Mouse (Mus musculus): ENCODE results near the gene Sap18b. TPM values are rescaled to one million over a fixed set of nuclear protein-coding genes. Genes with fewer than 3 reads are reported as not detected.
"Not testable (repeated sequence)": the region's sequence is repeated elsewhere in the genome, so short reads cannot be mapped to it uniquely, and the experiment has no call there.

Sap18b gene
- polyA plus RNA-seq, 1 experiment from 2014 or later: 346 TPM

GRCm38 (mm10) chr8:95850326-95850725 is 25.2 kb downstream of the Sap18b start:
- H3K27me3 ChIP-seq (replicated peaks): no peaks in the 10 kb centered on the region
- H3K4me3 ChIP-seq (replicated peaks): no peak overlapping the region
- H3K36me3 ChIP-seq: 0 out of 2 replicates have a peak, but pooled peaks cover 5% of the 10 kb centered on the region
- H3K4me2 ChIP-seq: no peak overlapping the region
- H3K27ac ChIP-seq: no peak overlapping the region
- H3K9me3 ChIP-seq: no peaks in the 10 kb centered on the region
- H3K9ac ChIP-seq: no peak overlapping the region
- ATAC-seq (ENCODE audit: insufficient read depth, low FRiP score, low read depth): no peak
- peaks cover 8% of the 10 kb centered on the region; the same call in 1 of the 2 replicates for H3K4me1 ChIP-seq
- 93% methylated on average over 2 of the region's 2 CpGs for WGBS

- Histone ChIP-seq H3K4me3 (replicated peaks) (peak overlapping the region; percentile 62), H3K4me2 (peak overlapping the region; percentile 72), H3K9ac (no peak overlapping the region), H3K9me3 (no peaks in the 10 kb centered on the region), H3K4me1 (peaks cover 8% of the 10 kb centered on the region; the same call in 1 of the 2 replicates), H3K36me3 (0 out of 2 replicates have a peak, but pooled peaks cover 5% of the 10 kb centered on the region), H3K27ac (no peak overlapping the region), H3K27me3 (replicated peaks) (no peaks in the 10 kb centered on the region)
- ATAC-seq (ENCODE audit: insufficient read depth, low FRiP score, low read depth): peak; percentile 44; the same call in 1 of the 2 replicates
- WGBS: 50% methylated on average over 4 of the region's 4 CpGs
Measured at GRCm38 (mm10) chr8:95852290-95852689, 27.1 kb downstream of the Sap18b start.

- Histone ChIP-seq H3K27me3 (replicated peaks) (no peaks in the 10 kb centered on the region), H3K4me2 (peak within 1 kb of the TSS; percentile 72), H3K4me1 (peaks cover 8% of the 10 kb centered on the region; the same call in 1 of the 2 replicates), H3K4me3 (replicated peaks) (peak within 1 kb of the TSS; percentile 62), H3K9me3 (no peaks in the 10 kb centered on the region), H3K27ac (no peak within 1 kb of the TSS), H3K9ac (peak within 1 kb of the TSS; percentile 49), H3K36me3 (0 out of 2 replicates have a peak, but pooled peaks cover 4% of the 10 kb centered on the region)
- WGBS: 16% methylated on average over 22 of the region's 22 CpGs
- ATAC-seq (ENCODE audit: insufficient read depth, low FRiP score, low read depth): peak; percentile 91
Measured at GRCm38 (mm10) chr8:95853102-95853843, 28.1 kb downstream of the Sap18b start, which contains the start of gene Slc38a7. Gene Slc38a7 (minus strand): TSS chr8:95853539.

GRCm38 (mm10) chr8:95854174-95854573 is 29.0 kb downstream of the Sap18b start:
- 85% methylated on average over 6 of the region's 6 CpGs for WGBS
- no peak for ATAC-seq (ENCODE audit: insufficient read depth, low FRiP score, low read depth)
- Histone ChIP-seq H3K9me3 (no peaks in the 10 kb centered on the region), H3K36me3 (no peaks in the 10 kb centered on the region), H3K9ac (no peak overlapping the region), H3K4me3 (replicated peaks) (no peak overlapping the region), H3K4me1 (peaks cover 8% of the 10 kb centered on the region; the same call in 1 of the 2 replicates), H3K4me2 (no peak overlapping the region), H3K27ac (no peak overlapping the region), H3K27me3 (replicated peaks) (no peaks in the 10 kb centered on the region)

GRCm38 (mm10) chr8:95863761-95864440 is 38.8 kb downstream of the Sap18b start:
- H3K36me3 ChIP-seq: peaks cover 20% of the 10 kb centered on the region
- H3K4me1 ChIP-seq; H3K27ac ChIP-seq; H3K4me2 ChIP-seq; H3K4me3 ChIP-seq (replicated peaks); H3K27me3 ChIP-seq (replicated peaks); H3K9me3 ChIP-seq; H3K9ac ChIP-seq: not testable (repeated sequence)
- 0 out of 2 replicates have a peak, but pooled peaks have one; percentile 35 for ATAC-seq (ENCODE audit: insufficient read depth, low FRiP score, low read depth)
- WGBS: 71% methylated on average over 10 of the region's 11 CpGs

GRCm38 (mm10) chr8:95864851-95865250 is 39.7 kb downstream of the Sap18b start:
- H3K9me3 ChIP-seq; H3K4me1 ChIP-seq; H3K4me3 ChIP-seq (replicated peaks); H3K4me2 ChIP-seq; H3K27ac ChIP-seq; ATAC-seq (ENCODE audit: insufficient read depth, low FRiP score, low read depth); H3K27me3 ChIP-seq (replicated peaks); H3K9ac ChIP-seq: not testable (repeated sequence)
- peaks cover 23% of the 10 kb centered on the region for H3K36me3 ChIP-seq
- WGBS: 94% methylated on average over 18 of the region's 18 CpGs

GRCm38 (mm10) chr8:95871690-95872089 is 46.5 kb downstream of the Sap18b start:
- peaks cover 47% of the 10 kb centered on the region for H3K36me3 ChIP-seq

GRCm38 (mm10) chr8:95875270-95875669 is 50.1 kb downstream of the Sap18b start:
- no peak overlapping the region for H3K9ac ChIP-seq
- no peak overlapping the region for H3K27ac ChIP-seq
- no peak for ATAC-seq (ENCODE audit: insufficient read depth, low FRiP score, low read depth)
- peaks cover 32% of the 10 kb centered on the region for H3K36me3 ChIP-seq
- H3K4me3 ChIP-seq (replicated peaks): no peak overlapping the region
- H3K4me2 ChIP-seq: no peak overlapping the region
- WGBS: 89% methylated on average over 7 of the region's 7 CpGs
- no peaks in the 10 kb centered on the region for H3K9me3 ChIP-seq
- H3K4me1 ChIP-seq: no peaks in the 10 kb centered on the region
- no peaks in the 10 kb centered on the region for H3K27me3 ChIP-seq (replicated peaks)

More at GRCm38 (mm10) chr8:95871690-95872089, 46.5 kb downstream of the Sap18b start:
- H3K27me3 ChIP-seq (replicated peaks): no peaks in the 10 kb centered on the region
- no peak overlapping the region for H3K4me2 ChIP-seq
- no peaks in the 10 kb centered on the region for H3K4me1 ChIP-seq
- no peak overlapping the region for H3K27ac ChIP-seq
- ATAC-seq (ENCODE audit: insufficient read depth, low FRiP score, low read depth): no peak
- H3K4me3 ChIP-seq (replicated peaks): no peak overlapping the region
- H3K9ac ChIP-seq: no peak overlapping the region
- H3K9me3 ChIP-seq: no peaks in the 10 kb centered on the region
- 92% methylated on average over 16 of the region's 16 CpGs for WGBS

Other genes with a start within 250 kb of the Sap18b start
- gene Prss54, start 249.0 kb upstream of the Sap18b start, polyA plus RNA-seq (2015; fragmentation: Nextera tagmentation; extraction: Ambion mirVana): not detected in 2 replicates
- 16.4 and 17.7 TPM in 2 replicates for gene Gins3, start 191.9 kb upstream of the Sap18b start, polyA plus RNA-seq (2015; fragmentation: Nextera tagmentation; extraction: Ambion mirVana)
- 16.7 and 17.5 TPM in 2 replicates for gene Ndrg4, start 148.4 kb upstream of the Sap18b start, polyA plus RNA-seq (2015; fragmentation: Nextera tagmentation; extraction: Ambion mirVana)
- 20.9 and 23.8 TPM in 2 replicates for gene Setd6, start 109.5 kb upstream of the Sap18b start, polyA plus RNA-seq (2015; fragmentation: Nextera tagmentation; extraction: Ambion mirVana)
- gene Cnot1, start 17.9 kb upstream of the Sap18b start, polyA plus RNA-seq (2015; fragmentation: Nextera tagmentation; extraction: Ambion mirVana): 51.8 and 60.3 TPM in 2 replicates
- gene Slc38a7, start 28.2 kb downstream of the Sap18b start, polyA plus RNA-seq (2015; fragmentation: Nextera tagmentation; extraction: Ambion mirVana): 13.2 and 16.7 TPM in 2 replicates
- 162 and 173 TPM in 2 replicates for gene Got2, start 63.2 kb downstream of the Sap18b start, polyA plus RNA-seq (2015; fragmentation: Nextera tagmentation; extraction: Ambion mirVana)